ENCODE assay signal across 21 mouse cellular contexts in the genomic region with DNA sequence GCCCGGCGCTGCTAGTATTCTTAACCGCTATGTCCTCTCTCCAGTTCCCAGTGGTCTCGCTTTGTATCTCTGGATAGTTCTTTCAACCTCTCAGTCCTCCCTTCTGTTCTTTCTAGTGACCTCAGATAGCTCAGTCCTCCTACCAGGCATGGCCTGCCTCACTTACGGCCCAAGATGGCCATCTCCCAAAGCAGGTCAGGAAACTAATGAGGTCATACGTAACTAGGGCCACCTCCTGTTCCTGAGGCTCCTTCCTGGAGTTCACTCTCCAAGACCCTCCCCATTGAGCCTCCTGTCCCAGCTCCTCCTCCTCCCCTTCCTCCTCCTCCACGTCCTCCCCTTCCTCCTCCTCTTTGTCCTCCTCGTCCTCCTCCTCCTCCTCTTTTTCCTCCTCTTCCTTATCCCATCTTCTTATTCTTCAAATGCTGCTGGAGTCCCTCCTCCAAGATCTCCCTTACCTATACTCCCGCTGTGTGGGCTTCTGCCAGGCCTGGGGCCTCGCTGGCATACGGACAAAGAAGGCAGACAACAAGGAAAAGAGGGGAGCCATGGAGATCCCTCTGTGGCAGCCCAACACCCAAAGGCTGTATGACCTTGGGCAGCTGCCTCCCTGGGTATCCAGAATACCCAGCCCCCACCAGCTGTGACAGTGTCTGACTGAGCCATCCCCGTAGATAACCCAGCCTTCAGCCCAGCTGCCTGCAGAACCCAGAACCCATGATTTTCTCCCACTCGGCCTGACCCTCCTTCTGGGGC. TPM values are rescaled to one million over a fixed set of nuclear protein-coding genes. Genes with fewer than 3 reads are reported as not detected.
"Had no signal": no experiment of that assay in that cellular context is flagged by ENCODE, and none has a peak within 500 bp of the region (broad histone marks: within the 10 kb centered on the region; RNA-seq: fewer than 3 reads in every experiment).

No protein-coding gene starts in this region.

- H3K4me2 ChIP-seq: limb, embryonic 12.5 days; liver, embryonic 13.5 days; lung, embryonic 15.5 days; midbrain, embryonic 11.5 days; midbrain, embryonic 15.5 days; neural tube, embryonic 13.5 days had no signal

- H3K27ac ChIP-seq: limb, embryonic 12.5 days; liver, embryonic 13.5 days; lung, embryonic 15.5 days; macrophage; midbrain, embryonic 15.5 days; neural tube, embryonic 13.5 days had no signal

- H3K9me3 ChIP-seq: limb, embryonic 12.5 days; liver, embryonic 13.5 days; lung, embryonic 15.5 days; megakaryocyte, embryonic 14.5 days; midbrain, embryonic 15.5 days; neural tube, embryonic 13.5 days had no signal

- H3K9ac ChIP-seq: limb, embryonic 12.5 days; liver, embryonic 13.5 days; liver, postnatal 0 days; lung, embryonic 15.5 days; midbrain, embryonic 15.5 days had no signal

- H3K4me3 ChIP-seq: limb, embryonic 12.5 days; liver, embryonic 13.5 days; lung, embryonic 15.5 days; megakaryocyte, embryonic 14.5 days; midbrain, embryonic 15.5 days; neural tube, embryonic 13.5 days had no signal

- H3K36me3 ChIP-seq: midbrain, embryonic 15.5 days had no signal

- ATAC-seq: liver, postnatal 0 days; midbrain, embryonic 15.5 days had no signal

- DNase-seq: kidney, postnatal 10 days; layer of hippocampus, adult 9-11 months; layer of hippocampus, postnatal 36 days; liver; liver, embryonic 13.5 days; liver, postnatal 0 days; lung, postnatal 14 days; right cerebral cortex, adult 18-20 months; right cerebral cortex, postnatal 25 days; thymus, adult 18-20 months; thymus, postnatal 14 days had no signal

RNA-seq across cellular contexts. Expression of gene Shisa8, which starts 3.1 kb away (rescaled TPM):
- total RNA-seq: monocyte, adult 5-6 weeks had no signal
- polyA plus RNA-seq: macrophage; stomach, embryonic 16.5 days had no signal

RNA-seq across cellular contexts. Expression of gene Tnfrsf13c, which starts 14.7 kb away (rescaled TPM):
- polyA plus RNA-seq: limb, embryonic 12.5 days had no signal

RNA-seq across cellular contexts. Expression of gene Cenpm, which starts 35.1 kb away (rescaled TPM):
- total RNA-seq: monocyte, adult 5-6 weeks had no signal

RNA-seq across cellular contexts. Expression of gene 1500009C09Rik, which starts 42.7 kb away (rescaled TPM):
- total RNA-seq: monocyte, adult 5-6 weeks had no signal
- polyA plus RNA-seq: kidney, embryonic 14.5 days; limb, embryonic 12.5 days; liver, embryonic 13.5 days; liver, postnatal 0 days; lung, embryonic 15.5 days; macrophage; stomach, embryonic 16.5 days had no signal
